Mouse (Mus musculus): ENCODE measurements around the gene Mnat1. TPM values are rescaled to one million over a fixed set of nuclear protein-coding genes. Genes with fewer than 3 reads are reported as not detected.
A peak's percentile ranks its signal among the peaks of the same experiment; 100 is the strongest.

Mnat1 gene
- polyA plus RNA-seq, 1 experiment from 2014 or later: 16.4 TPM

DNA sequence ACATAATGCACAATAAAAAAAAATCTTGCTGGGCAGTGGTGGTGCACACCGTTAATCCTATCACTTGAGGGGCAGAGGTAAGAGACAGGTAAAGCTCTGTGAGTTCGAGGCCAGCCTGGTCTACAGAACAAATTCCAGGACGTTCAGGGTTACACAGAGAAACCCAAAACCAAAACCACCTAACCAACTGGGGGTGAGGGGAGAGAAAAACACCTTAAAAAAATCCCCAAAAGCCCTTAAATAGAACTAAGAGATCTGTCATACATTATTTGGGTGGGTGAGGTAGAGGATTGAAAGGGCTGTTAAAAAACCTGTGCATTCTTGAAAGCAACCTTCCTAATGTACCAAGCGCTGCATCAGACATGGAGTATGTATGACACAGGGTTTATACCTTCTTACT, 85.0 kb downstream of the Mnat1 start:
- no peak overlapping the region for H3K27ac ChIP-seq (replicated peaks)
- ATAC-seq (ENCODE audit: low FRiP score, low read depth): no peak
- no peaks in the 10 kb centered on the region for H3K4me1 ChIP-seq (replicated peaks)
- no peaks in the 10 kb centered on the region for H3K36me3 ChIP-seq
- H3K4me2 ChIP-seq: no peak overlapping the region
- H3K9ac ChIP-seq: no peak overlapping the region
- WGBS: 93% methylated on average over 4 of the region's 4 CpGs
- no peak overlapping the region for H3K4me3 ChIP-seq
- H3K9me3 ChIP-seq: no peaks in the 10 kb centered on the region
- H3K27me3 ChIP-seq: no peaks in the 10 kb centered on the region

DNA sequence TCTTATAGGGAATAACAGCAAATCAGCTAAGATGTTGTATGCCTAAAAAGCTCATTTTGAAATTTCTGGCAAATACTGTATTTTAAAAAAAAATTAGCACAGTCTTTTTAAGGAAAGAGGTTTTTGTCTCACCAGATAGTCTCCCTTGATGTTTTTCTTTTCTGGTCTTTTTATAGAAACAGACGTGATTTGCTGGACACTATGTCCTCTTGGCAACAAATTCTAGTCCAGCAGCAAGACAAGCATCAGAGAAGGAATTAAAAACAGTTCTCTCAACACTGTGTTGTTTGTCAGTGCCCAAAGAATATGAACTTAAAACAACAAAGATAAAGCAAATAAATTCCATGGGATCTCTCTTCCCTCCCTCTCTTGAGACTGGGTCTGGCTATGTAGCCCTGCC, 85.6 kb downstream of the Mnat1 start:
- no peak overlapping the region for H3K4me3 ChIP-seq
- H3K4me2 ChIP-seq: no peak overlapping the region
- no peaks in the 10 kb centered on the region for H3K36me3 ChIP-seq
- H3K9ac ChIP-seq: no peak overlapping the region
- 67% methylated on average over 1 of the region's 1 CpGs for WGBS
- no peaks in the 10 kb centered on the region for H3K27me3 ChIP-seq
- H3K27ac ChIP-seq (replicated peaks): no peak overlapping the region
- ATAC-seq (ENCODE audit: low FRiP score, low read depth): no peak
- H3K4me1 ChIP-seq (replicated peaks): no peaks in the 10 kb centered on the region
- no peaks in the 10 kb centered on the region for H3K9me3 ChIP-seq

DNA sequence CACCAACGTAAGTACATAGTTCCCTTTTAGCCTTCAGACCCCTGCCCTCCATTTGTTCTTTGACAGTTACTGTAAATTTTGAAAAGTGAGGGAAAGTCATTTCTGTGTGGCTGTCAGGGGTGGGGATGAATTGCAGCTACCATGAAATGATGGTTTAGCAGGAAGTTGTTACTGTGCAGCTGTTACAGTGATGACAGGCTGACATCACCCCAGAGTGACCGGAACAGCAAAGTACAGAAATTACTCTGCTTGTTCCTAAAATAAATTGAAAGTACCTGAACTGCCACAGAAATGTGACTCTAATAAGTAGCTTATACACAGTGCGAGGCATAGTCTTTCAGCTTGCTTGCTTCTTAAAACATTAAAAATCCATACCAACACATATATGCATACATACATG, 86.9 kb downstream of the Mnat1 start:
- H3K27me3 ChIP-seq: no peaks in the 10 kb centered on the region
- ATAC-seq (ENCODE audit: low FRiP score, low read depth): no peak
- WGBS: 84% methylated on average over 3 of the region's 3 CpGs

DNA sequence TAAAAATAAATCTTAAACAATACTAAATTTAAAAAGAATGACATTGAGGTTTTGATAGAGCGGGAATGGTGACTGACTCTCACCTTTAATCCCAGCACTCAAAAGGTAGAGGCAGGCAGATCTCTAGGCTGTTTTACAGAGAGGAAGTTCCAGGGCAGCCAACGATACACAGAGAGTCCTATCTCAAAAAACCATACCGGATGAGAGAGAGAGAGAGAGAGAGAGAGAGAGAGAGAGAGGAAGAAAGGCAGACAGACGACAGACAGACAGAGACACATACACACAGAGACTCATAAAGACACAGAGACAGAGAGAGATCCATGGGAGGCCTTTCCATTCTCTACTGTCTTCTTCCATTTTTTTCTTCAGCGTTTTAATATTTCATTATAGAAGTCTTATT, 92.3 kb downstream of the Mnat1 start:
- WGBS: 90% methylated on average over 5 of the region's 5 CpGs
- H3K36me3 ChIP-seq: peaks cover 9% of the 10 kb centered on the region
- no peak for ATAC-seq (ENCODE audit: low FRiP score, low read depth)
- H3K4me2 ChIP-seq: no peak overlapping the region
- H3K9ac ChIP-seq: no peak overlapping the region
- H3K27ac ChIP-seq (replicated peaks): no peak overlapping the region
- no peaks in the 10 kb centered on the region for H3K9me3 ChIP-seq
- no peaks in the 10 kb centered on the region for H3K27me3 ChIP-seq
- H3K4me3 ChIP-seq: no peak overlapping the region
- H3K4me1 ChIP-seq (replicated peaks): no peaks in the 10 kb centered on the region

More for the DNA sequence above, 86.9 kb downstream of the Mnat1 start:
- no peak overlapping the region for H3K9ac ChIP-seq
- H3K9me3 ChIP-seq: no peaks in the 10 kb centered on the region
- H3K4me1 ChIP-seq (replicated peaks): no peaks in the 10 kb centered on the region
- H3K4me2 ChIP-seq: no peak overlapping the region
- no peak overlapping the region for H3K27ac ChIP-seq (replicated peaks)
- H3K4me3 ChIP-seq: no peak overlapping the region
- no peaks in the 10 kb centered on the region for H3K36me3 ChIP-seq

DNA sequence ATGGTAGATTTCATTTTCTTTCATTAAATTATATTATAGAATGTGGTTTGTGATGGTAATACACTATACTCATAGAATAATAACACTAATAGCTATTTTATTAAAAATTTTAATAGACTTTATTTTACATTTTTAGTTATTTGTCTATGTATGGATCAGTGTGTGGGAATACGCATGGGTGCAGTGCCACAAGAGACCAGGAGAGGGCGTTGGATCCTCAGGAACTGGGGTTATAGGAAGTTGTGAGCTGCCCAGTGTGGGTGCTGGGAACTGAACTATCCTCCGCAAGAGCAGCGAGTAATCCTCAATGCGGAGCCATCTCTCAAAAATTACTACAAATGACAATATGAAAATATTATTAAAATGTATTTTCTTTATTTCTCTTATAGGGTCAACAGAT, 95.1 kb downstream of the Mnat1 start:
- ATAC-seq (ENCODE audit: low FRiP score, low read depth): no peak
- Histone ChIP-seq H3K4me3 (no peak overlapping the region), H3K9ac (no peak overlapping the region), H3K4me2 (no peak overlapping the region), H3K36me3 (peaks cover 9% of the 10 kb centered on the region), H3K4me1 (replicated peaks) (no peaks in the 10 kb centered on the region), H3K27ac (replicated peaks) (no peak overlapping the region), H3K9me3 (no peaks in the 10 kb centered on the region), H3K27me3 (no peaks in the 10 kb centered on the region)
- WGBS: 93% methylated on average over 5 of the region's 5 CpGs

DNA sequence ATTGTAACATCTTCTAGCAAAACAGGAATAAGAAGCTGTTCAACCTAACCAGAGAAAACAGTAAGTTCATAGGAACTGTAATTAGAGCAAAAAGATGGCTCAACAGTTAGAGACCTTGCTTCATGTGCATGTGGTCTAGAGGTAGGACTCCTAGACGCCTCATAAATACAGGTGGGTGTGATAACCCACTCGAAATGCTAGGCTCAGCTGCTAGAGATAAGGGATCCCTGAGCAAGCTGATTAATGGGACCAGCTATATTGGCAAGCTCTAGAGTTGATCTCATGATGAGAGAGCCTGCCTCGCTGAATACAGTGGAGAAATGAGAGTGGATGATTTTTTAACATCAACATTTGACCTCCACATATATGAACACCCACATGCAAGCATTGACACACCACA, 97.7 kb downstream of the Mnat1 start:
- H3K4me3 ChIP-seq: no peak overlapping the region
- ATAC-seq (ENCODE audit: low FRiP score, low read depth): no peak
- no peaks in the 10 kb centered on the region for H3K27me3 ChIP-seq
- WGBS: 91% methylated on average over 3 of the region's 3 CpGs
- peaks cover 9% of the 10 kb centered on the region for H3K36me3 ChIP-seq
- H3K4me1 ChIP-seq (replicated peaks): no peaks in the 10 kb centered on the region
- no peak overlapping the region for H3K4me2 ChIP-seq
- no peak overlapping the region for H3K9ac ChIP-seq
- no peaks in the 10 kb centered on the region for H3K9me3 ChIP-seq
- H3K27ac ChIP-seq (replicated peaks): no peak overlapping the region

DNA sequence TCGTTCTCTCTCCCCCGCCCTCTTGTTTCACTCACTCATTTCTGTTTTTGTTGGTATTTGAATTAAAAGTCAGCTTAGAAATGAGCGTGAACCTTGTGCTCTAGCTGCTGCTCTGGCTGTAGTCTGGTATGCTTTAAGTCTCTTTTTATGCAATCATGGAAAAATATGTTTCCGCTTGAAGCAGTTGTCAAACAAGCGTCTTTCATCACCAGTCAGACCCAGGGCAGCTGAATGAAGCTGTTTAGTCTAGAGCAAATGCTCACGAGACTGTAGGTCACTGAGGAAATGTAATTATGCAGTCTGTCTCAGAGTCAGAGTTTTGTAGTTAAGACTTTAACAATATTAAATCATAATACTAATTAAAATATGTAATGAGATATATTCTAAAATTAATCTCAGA, 100.4 kb downstream of the Mnat1 start:
- H3K4me1 ChIP-seq (replicated peaks): no peaks in the 10 kb centered on the region

DNA sequence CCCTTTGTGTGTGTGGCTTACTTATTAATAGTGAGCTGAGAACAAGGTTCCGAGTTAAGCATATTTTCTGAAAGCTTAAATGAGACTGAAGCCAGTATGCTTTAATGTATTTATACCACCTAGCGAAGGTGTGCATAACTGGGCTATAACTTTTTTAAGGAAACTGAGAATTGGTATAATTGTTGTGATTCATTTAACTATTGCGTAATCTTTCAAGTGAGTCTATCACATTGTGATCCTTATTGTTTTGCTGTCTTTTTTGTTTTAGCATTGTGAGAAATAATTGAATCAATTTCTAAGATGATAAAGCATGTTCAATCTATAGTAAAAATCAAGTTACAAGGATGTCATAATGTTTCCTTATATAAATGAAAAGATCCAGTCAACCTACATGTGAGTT, 104.9 kb downstream of the Mnat1 start:
- Histone ChIP-seq H3K4me1 (replicated peaks) (no peaks in the 10 kb centered on the region), H3K4me2 (no peak overlapping the region), H3K9me3 (no peaks in the 10 kb centered on the region), H3K27me3 (no peaks in the 10 kb centered on the region), H3K36me3 (no peaks in the 10 kb centered on the region), H3K9ac (no peak overlapping the region), H3K4me3 (no peak overlapping the region), H3K27ac (replicated peaks) (no peak overlapping the region)
- WGBS: 96% methylated on average over 3 of the region's 3 CpGs
- no peak for ATAC-seq (ENCODE audit: low FRiP score, low read depth)

More for the DNA sequence above, 100.4 kb downstream of the Mnat1 start:
- 73% methylated on average over 6 of the region's 6 CpGs for WGBS
- Histone ChIP-seq H3K4me2 (no peak overlapping the region), H3K9me3 (no peaks in the 10 kb centered on the region), H3K36me3 (peaks cover 6% of the 10 kb centered on the region), H3K27me3 (no peaks in the 10 kb centered on the region), H3K27ac (replicated peaks) (no peak overlapping the region), H3K4me3 (no peak overlapping the region), H3K9ac (no peak overlapping the region)
- ATAC-seq (ENCODE audit: low FRiP score, low read depth): no peak

DNA sequence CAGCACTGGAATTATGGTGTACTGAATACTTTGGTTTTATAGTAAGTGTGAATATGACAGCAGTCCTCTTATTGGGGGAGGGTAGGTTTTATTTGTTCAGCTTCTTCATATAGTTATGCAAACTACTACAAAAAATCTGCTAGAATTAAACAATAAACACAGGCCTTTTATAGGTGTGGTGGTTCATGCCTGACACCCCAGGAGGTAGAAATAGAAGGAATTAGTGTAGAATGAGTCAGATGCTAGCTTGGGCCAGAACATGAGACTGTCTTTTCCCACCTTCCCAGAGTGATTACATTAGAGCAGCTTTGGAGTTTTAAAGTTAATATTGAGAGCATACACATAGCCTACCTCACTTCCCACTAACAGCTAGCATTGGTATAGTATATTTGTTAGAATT, 106.7 kb downstream of the Mnat1 start:
- ATAC-seq (ENCODE audit: low FRiP score, low read depth): no peak
- H3K4me3 ChIP-seq: no peak overlapping the region
- H3K4me2 ChIP-seq: no peak overlapping the region
- no peaks in the 10 kb centered on the region for H3K36me3 ChIP-seq
- no peaks in the 10 kb centered on the region for H3K4me1 ChIP-seq (replicated peaks)
- H3K27ac ChIP-seq (replicated peaks): no peak overlapping the region
- H3K27me3 ChIP-seq: no peaks in the 10 kb centered on the region
- H3K9ac ChIP-seq: no peak overlapping the region
- H3K9me3 ChIP-seq: no peaks in the 10 kb centered on the region

DNA sequence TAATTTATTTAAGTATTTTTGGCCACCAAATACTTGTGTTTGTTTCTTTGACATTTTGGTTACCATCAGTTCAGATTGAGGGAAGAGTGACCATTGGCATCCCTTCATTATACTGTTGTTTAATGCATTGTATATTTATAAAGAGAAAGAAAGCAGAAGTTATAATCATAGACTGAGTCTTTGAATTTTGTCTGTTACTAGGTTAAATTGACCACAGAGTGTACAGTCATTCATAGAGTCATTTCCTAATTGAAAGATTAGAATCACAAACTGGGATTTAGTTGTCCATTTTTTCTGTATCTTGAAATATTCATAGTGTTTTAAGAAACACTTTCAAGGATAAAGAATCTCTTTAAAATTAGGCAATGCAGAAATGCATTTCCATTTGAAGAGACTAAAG, 108.0 kb downstream of the Mnat1 start:
- no peak for ATAC-seq (ENCODE audit: low FRiP score, low read depth)

DNA sequence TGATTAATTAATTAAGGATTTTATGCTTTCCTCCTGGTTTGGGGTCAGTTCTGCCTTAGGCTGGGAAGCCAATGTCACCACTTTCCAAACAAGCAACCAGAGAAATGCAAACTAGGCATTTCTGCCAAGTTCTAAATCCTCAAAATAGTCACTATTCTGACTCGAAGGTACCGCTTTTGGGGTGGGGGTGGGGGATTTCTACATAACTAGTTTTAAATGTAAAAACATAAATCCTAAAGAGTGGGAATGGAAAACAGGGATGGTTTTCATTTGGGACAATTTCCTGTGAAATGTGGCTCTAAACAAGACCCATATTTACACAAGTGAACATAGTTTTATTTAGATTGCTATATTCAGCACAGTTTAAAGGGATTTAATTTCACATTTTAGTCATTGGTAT, 109.1 kb downstream of the Mnat1 start:
- Histone ChIP-seq H3K4me3 (no peak overlapping the region), H3K9me3 (no peaks in the 10 kb centered on the region), H3K27ac (replicated peaks) (no peak overlapping the region), H3K9ac (no peak overlapping the region), H3K27me3 (no peaks in the 10 kb centered on the region), H3K36me3 (no peaks in the 10 kb centered on the region), H3K4me2 (no peak overlapping the region), H3K4me1 (replicated peaks) (no peaks in the 10 kb centered on the region)
- ATAC-seq (ENCODE audit: low FRiP score, low read depth): no peak
- 76% methylated on average over 2 of the region's 2 CpGs for whole genome bisulfite sequencing

More for the DNA sequence above, 108.0 kb downstream of the Mnat1 start:
- H3K27me3 ChIP-seq: no peaks in the 10 kb centered on the region
- H3K4me3 ChIP-seq: no peak overlapping the region
- no peak overlapping the region for H3K9ac ChIP-seq
- H3K4me2 ChIP-seq: no peak overlapping the region
- no peaks in the 10 kb centered on the region for H3K9me3 ChIP-seq
- H3K4me1 ChIP-seq (replicated peaks): no peaks in the 10 kb centered on the region
- H3K36me3 ChIP-seq: no peaks in the 10 kb centered on the region
- no peak overlapping the region for H3K27ac ChIP-seq (replicated peaks)

DNA sequence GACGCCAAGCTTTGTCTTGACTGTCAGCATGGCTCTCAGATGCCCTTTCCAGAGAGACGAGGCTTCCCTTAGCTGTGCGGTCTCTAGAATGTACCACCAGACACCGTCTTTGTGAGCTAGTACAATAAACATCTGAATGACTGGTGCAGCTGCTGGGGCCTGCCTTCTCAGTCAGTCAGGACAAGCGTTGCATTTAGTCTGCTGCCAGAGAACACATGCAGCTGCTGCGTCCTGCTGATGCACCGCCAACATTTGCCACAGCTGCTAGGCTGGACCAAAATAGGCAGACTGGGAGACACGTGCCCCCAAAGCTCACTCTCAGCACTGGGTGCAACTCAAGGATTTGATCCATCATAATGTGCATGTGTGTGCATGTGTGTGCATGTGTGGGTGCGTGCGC, 118.4 kb downstream of the Mnat1 start:
- H3K4me2 ChIP-seq: no peak overlapping the region
- H3K9ac ChIP-seq: no peak overlapping the region
- H3K27ac ChIP-seq (replicated peaks): no peak overlapping the region
- H3K9me3 ChIP-seq: no peaks in the 10 kb centered on the region
- no peaks in the 10 kb centered on the region for H3K36me3 ChIP-seq
- ATAC-seq (ENCODE audit: low FRiP score, low read depth): peak; percentile 68; the same call in 1 of the 2 replicates
- no peaks in the 10 kb centered on the region for H3K27me3 ChIP-seq
- H3K4me3 ChIP-seq: no peak overlapping the region
- WGBS: 28% methylated on average over 10 of the region's 10 CpGs
- H3K4me1 ChIP-seq (replicated peaks): no peaks in the 10 kb centered on the region

DNA sequence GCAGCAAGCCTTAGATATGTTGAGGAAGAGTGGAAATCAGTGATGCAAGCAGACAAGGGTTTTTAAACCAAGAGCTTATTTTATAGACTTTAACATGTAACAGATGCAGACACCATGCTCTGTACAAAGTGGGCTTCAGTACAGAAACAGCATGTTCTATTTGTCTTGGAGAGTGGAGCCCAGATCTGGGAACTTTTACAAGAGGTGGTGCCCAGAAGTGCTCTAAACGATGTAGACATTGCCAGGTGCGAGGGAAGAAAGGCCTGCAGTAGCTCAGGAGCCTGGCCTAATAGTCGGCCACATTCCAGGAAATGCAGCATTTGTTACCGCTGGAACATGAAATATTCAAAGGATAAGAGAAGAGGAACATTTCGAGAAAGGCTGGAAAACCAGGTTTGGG, 122.2 kb downstream of the Mnat1 start:
- Histone ChIP-seq H3K27me3 (no peaks in the 10 kb centered on the region), H3K36me3 (no peaks in the 10 kb centered on the region), H3K9me3 (no peaks in the 10 kb centered on the region), H3K4me2 (no peak overlapping the region), H3K27ac (replicated peaks) (no peak overlapping the region), H3K4me3 (no peak overlapping the region), H3K9ac (no peak overlapping the region), H3K4me1 (replicated peaks) (no peaks in the 10 kb centered on the region)
- ATAC-seq (ENCODE audit: low FRiP score, low read depth): no peak
- WGBS: 81% methylated on average over 5 of the region's 5 CpGs
